Mouse (Mus musculus) cerebellum, adult 11-12 months (tissue): ENCODE measurements around the gene Frmpd3.

Source experiments
- DNase-seq: peaks from one replicate; pipeline ENCODE4 v3.0.0; 2022

Gene Frmpd3

DNA sequence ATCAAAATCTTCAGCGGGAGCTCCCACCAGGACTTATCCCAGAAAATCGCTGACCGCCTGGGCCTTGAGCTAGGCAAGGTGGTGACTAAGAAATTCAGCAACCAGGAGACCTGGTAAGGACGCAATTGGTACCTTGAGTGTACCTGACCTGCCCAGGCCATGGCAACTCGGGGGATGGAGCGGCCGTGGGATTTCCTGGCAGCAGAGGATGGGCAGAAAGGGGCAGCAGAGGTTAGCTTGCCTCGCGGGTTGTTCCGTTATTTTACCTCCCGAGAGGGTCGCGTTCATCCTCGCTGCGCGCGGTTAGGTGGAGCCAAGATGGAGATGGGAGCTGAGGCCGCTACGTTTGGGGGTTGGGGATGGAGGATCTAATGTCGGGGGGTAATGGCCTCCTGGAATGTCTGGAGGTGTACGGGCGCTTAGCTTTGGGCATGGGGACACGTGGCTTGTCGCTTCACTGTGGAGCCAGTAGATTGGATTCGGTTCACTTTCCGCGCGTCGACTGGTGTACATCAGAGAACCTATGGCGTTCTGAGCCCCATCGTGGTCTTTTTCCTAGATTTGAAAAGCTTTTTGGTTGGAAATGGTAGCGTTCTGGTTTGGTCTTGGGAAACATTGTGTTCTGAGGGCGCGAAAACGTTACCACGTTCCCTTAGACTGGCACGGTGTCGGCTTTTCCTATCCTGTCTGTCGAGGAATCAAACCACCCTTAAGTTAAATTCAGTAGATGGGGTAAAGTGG lies 114.9 kb downstream of the Frmpd3 start:
- no peak for DNase-seq

DNA sequence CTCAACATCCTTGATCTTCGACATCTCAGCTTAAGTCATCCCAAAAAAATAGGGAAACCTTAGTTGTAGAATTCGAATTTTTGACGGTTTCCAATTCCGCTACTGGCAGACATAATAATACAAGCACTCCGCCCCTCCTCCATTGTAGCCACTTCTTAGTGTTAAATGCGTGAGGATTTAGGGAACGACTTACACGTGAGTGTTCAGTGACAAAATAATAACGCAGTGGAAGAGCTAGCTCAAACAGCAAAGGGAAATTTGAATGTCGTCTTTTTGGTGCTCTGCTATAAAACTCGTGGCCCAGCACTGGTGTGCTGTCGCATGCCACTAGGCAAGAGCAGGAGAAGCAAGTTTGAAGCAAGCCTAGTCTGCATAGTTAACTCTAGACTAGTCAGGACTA lies 115.4 kb downstream of the Frmpd3 start:
- no peak for DNase-seq

DNA sequence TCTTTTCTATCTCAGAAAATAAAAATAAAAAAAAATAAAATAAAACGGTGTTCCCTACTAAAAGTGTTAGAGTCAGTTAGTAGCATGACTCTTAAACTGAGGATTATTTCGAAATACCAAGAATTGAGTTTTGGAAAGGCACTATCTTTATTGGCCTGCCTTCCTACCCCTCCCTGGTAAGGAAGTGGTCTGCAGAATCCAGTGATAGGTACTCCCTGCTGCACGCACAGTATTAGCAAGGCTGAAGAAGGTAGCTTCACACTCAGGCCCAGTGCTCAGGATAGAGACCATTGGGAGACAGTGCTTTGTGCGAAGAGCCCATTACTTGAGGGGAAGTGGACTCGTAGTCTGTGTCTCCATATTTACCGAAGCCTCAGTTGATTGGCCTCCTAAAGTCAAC lies 136.2 kb downstream of the Frmpd3 start:
- no peak for DNase-seq

GRCm38 (mm10) chrX:140479171-140479570 lies 137.1 kb downstream of the Frmpd3 start:
- DNase-seq = peak; percentile 19
